In genomic region chr5:88564501-88565147, GRCm38 (mm10) we compare ENCODE assay signal across 8 mouse cellular contexts. TPM values are rescaled to one million over a fixed set of nuclear protein-coding genes. Genes with fewer than 3 reads are reported as not detected.
A peak's percentile ranks its signal among the peaks of the same experiment; 100 is the strongest.
DNase-seq lines count a peak whose midpoint lies in the region; ATAC-seq and TF ChIP-seq lines count a peak whose summit lies in the region.

Gene Rufy3 (plus strand): TSS chr5:88565040.

- peak within 1 kb of the TSS; percentile 50 for H3K4me3 ChIP-seq in cortical plate, adult 2 months (ENCODE audit: insufficient read depth, low read length)

- H3K27ac ChIP-seq in cortical plate, adult 2 months (ENCODE audit: insufficient read depth, low read length) = peak within 1 kb of the TSS; percentile 92

- TF ChIP-seq CTCF in cortical plate, adult 2 months (IDR thresholded peaks at IDR 0.05; ENCODE audit: extremely low read depth, insufficient read depth, low read length) = no peak

- no peak for TF ChIP-seq POLR2A in cortical plate, adult 2 months (IDR thresholded peaks at IDR 0.05; ENCODE audit: extremely low read depth, insufficient read depth, low read length)

- peak; percentile 71 for ATAC-seq in megakaryocyte progenitor cell, adult 5-6 weeks (replicated peaks; ENCODE audit: poor library complexity)

- intact Hi-C loops in left cerebral cortex, postnatal 14 days (cut with DNase I) = no loop called here

- no peaks in the 10 kb centered on the region; the same call in 1 of the 2 replicates for H3K4me1 ChIP-seq in cortical plate, adult 2 months (ENCODE audit: control insufficient read depth, insufficient read depth, low read length)

- DNase-seq in adipocyte (ENCODE audit: low spot score) = peak; percentile 65
- peak; percentile 90 for DNase-seq in gastrocnemius, postnatal 10 days
- peak; percentile 81 for DNase-seq in induced T-regulatory cell, adult 2 months (ENCODE audit: low read depth)
- DNase-seq in left cerebral cortex, postnatal 14 days (ENCODE audit: low spot score in 2 of 2) = peak in 1 of 2 experiments; percentile 72
- DNase-seq in right cerebral cortex, postnatal 25 days = peak; percentile 81
- peak; percentile 85 to 88 for DNase-seq in urinary bladder, postnatal 36 days (ENCODE audit: low spot score in 2 of 2)

RNA-seq across cellular contexts. Expression of gene Rufy3, which starts in this region (rescaled TPM):
- 102 and 103 TPM in 2 replicates for polyA plus RNA-seq in cortical plate, adult 2 months (2012; rRNA removed)
- total RNA-seq in gastrocnemius, postnatal 10 days (2021) = 10 to 100 TPM in 1 of 2 experiments, 1 to 10 TPM in 1; 8.9 to 13.2 TPM
- total RNA-seq in left cerebral cortex, postnatal 14 days (2021) = 100 to 1,000 TPM; 190 to 191 TPM
- 6.8 and 7.1 TPM in 2 replicates for total RNA-seq in megakaryocyte progenitor cell, adult 5-6 weeks (2015)
- total RNA-seq in megakaryocyte progenitor cell, adult 5-6 weeks (2017) = 13.0 and 18.7 TPM in 2 replicates

Comparison
In these comparisons a context has a peak if more than half of its experiments do, and no peak if none do; other contexts are left out.
1. RNA of gene Rufy3 (total RNA-seq): 190 to 191 TPM in left cerebral cortex, postnatal 14 days; 8.9 to 13.2 TPM in gastrocnemius, postnatal 10 days and 6.8 to 18.7 TPM in megakaryocyte progenitor cell, adult 5-6 weeks; every median in the first group is over 4 times any median in the second.